Mouse (Mus musculus) adrenal gland (tissue): Measurements from ENCODE around the gene Itgb2.

Experiments
- intact Hi-C: fragments of 180-260 bp; cut with DNase I; formaldehyde crosslinking; loops from one replicate; pipeline ENCODE4 v1.15.1; 2025

Itgb2 gene

DNA sequence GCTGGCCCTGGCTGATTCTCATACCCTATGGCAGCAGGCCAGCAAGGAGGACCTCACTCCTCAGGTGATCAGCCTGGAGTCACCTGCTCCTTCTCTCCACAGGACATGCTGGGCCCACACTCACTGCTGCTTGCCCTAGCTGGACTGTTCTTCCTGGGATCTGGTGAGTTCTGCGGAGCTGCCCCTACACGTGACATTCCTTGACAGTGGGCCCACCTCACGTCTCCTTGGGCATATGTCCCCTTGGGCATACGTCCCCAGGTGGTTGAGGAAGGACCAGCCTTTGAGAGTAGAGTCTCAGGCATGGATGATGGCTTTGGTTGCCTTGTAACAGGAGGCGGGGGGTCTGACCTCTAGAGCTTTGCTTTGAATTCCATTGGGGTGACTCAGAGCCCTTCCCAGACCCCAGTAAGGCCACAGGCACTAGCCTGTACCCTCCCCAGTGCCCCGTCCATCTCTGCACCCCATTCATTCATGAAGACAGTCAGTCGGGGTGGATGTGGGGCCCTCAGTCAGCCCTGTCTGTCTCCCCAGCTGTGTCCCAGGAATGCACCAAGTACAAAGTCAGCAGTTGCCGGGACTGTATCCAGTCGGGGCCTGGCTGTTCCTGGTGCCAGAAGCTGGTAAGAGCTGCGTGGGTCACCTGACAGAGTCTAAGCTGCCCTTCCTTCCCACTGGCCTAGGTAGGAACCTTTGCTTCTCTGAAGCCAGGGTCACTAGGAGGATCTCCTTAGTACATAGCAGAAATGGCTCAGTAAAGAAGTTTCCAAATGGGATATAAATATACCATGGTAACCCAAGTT, 12.0 kb downstream of the Itgb2 start:
- intact Hi-C loops, result no loop called here

DNA sequence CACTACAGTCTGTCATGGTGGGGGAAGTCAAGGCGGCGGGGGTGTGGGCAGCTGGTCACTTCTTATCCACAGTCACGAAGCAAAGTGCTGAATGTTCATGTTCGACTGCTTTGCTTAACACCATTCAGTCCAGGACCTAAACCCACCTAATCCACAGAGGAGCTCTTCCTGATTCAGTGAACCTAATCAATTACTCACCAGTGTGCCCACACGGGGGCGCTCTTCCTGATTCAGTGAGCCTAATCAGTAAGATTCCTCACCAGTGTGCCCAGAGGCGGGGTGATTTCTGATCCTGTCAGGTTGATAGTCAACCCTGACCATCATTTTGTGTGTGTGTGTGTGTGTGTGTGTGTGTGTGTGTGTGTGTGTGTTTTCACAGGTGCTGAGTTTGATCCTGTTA, 13.2 kb downstream of the Itgb2 start:
- intact Hi-C loops, result no loop called here

GRCm38 (mm10) chr10:77544916-77545315, 14.9 kb downstream of the Itgb2 start:
- intact Hi-C loops, result no loop called here

DNA sequence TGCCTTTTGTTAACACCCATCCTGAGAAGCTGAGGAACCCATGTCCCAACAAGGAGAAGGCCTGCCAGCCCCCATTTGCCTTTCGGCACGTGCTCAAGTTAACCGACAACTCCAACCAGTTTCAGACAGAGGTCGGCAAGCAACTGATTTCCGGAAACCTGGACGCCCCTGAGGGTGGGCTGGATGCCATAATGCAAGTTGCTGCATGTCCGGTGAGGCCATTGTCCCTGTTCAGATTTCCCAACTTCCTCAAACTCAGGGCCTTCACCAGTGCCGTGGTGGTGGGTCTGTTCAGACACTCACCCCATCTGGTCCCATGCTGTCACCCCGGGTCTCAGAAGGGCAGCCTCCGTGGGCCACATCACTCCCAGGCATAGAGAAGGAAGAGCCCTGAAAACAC, 18.5 kb downstream of the Itgb2 start:
- intact Hi-C loops, result no loop called here

GRCm38 (mm10) chr10:77550874-77551273, 20.8 kb downstream of the Itgb2 start:
- intact Hi-C loops, result no loop called here

- intact Hi-C loops, result no loop called here
Measured at GRCm38 (mm10) chr10:77552162-77552561, 22.1 kb downstream of the Itgb2 start.

GRCm38 (mm10) chr10:77553285-77553684, 23.2 kb downstream of the Itgb2 start:
- intact Hi-C loops, result no loop called here

GRCm38 (mm10) chr10:77554918-77555317, 24.9 kb downstream of the Itgb2 start:
- intact Hi-C loops, result no loop called here

DNA sequence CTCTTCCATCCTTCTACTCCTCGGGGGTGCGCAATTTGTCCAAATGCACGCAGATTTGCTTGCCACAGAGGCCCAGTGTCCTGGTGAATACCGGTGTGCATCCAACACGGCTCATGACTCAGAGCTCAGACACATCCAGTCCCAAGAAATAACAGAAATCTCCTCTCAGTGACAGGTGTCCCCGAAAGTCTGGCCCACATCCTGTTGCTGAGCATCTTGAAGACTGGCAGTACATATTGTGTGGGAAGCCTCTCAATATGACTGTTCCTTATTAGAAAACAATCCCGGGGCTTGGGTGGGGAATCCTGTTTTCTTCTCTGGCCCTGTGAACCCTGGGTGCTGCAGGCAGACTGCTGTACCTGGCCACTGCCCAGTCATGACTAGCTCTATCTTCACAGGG, 26.6 kb downstream of the Itgb2 start:
- intact Hi-C loops, result no loop called here

- intact Hi-C loops, result no loop called here
Measured at GRCm38 (mm10) chr10:77557641-77558040, 27.6 kb downstream of the Itgb2 start.

DNA sequence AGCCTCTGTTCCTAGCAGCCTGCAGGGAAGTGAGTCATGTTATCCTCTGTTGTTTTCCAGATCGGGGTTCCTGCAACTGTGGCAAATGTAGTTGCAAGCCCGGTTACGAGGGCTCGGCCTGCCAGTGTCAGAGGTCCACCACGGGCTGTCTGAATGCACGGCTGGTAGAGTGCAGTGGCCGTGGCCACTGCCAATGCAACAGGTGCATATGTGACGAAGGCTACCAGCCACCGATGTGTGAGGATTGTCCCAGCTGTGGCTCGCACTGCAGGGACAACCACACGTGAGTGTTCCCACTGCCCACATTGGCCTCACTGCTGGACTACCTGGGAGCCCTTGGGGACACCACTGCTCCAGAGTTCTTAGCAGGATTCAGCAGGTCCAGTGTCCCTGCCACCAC, 30.0 kb downstream of the Itgb2 start:
- intact Hi-C loops, result loop anchor here (5.0 kb wide), 1 partner anchor 273 kb away; no protein-coding TSS in a partner anchor

GRCm38 (mm10) chr10:77560830-77561229, 30.8 kb downstream of the Itgb2 start:
- intact Hi-C loops, result loop anchor here (5.0 kb wide), 1 partner anchor 274 kb away; no protein-coding TSS in a partner anchor

DNA sequence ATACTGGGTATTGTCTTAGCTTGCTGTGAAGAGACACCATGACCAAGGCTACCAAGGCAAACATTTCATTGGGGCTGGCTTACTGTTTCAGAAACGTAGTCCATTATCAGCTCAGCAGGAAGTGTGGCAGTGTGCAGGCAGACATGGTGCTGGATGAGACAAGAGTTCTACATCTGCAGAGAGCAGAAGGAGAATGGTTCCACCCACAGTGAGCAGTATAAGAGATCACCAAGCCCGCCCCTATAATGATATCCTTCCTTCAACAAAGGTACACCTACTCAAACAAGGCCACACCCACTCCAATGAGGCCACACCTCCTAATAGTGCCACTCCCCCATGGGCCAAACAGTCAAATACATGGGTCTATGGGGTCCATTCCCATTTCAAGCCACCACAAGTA, 31.5 kb downstream of the Itgb2 start:
- intact Hi-C loops, result loop anchor here (5.0 kb wide), 1 partner anchor 274 kb away; no protein-coding TSS in a partner anchor

DNA sequence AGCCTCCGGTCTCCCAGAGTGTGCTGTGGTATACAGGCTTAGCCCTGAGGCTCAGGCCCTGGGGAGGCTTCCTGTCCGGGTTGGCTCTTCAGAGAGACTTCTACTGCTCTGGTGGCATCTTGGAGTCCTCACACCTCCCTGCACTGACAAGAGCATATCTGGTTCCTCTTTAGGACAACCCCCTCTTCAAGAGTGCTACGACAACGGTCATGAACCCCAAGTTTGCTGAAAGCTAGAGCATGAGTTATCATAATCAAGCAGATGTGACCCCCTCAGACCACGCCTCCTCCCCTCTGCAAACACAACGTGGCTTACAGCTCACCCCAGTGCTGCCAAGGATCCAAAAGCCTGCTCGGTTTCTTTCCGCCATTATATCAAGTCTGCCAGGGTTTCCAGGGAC, 35.0 kb downstream of the Itgb2 start:
- intact Hi-C loops, result no loop called here

DNA sequence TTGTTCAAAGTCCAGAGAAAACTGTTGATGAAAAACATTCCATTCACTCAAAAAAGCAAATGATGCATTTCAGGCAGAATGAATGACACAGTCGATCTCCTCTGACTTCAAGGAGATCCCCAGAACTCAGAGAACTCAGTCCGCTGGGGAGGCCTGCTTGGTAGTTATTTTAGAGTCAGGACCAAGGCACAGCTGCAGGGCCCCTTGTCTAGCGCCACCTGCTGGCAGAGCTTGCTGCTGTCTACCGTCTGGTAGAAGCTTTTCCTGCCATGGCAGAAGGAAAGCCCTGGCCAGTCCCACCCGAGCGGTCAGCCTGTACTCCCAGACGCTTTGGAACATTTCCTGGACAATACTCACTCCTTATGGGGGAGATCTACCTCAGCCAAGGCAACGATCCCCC, 36.6 kb downstream of the Itgb2 start:
- intact Hi-C loops, result loop anchor here (2.0 kb wide), 1 partner anchor 50 kb away; no protein-coding TSS in a partner anchor

DNA sequence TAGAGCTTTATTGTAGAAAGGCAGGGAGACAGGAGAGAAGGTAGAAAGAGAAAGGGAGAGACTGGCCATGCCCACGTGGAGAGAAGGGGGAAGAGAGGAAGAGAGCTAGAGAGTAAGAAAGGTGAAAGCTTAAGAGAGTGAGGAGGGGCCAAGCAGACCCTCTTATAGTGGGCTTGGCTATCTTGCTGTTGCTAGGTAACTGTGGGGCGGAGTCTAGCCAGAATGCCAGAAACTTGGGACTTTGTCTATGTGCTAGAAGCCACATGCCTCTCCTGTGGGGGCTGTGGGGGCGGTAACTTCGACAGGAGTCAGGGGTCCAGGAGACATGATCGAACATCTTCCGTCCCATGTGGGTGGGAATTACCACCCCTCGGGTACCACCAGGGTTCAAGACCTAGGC, 39.4 kb downstream of the Itgb2 start:
- intact Hi-C loops, result no loop called here

- intact Hi-C loops, result no loop called here
Measured at GRCm38 (mm10) chr10:77569973-77570658, 40.1 kb downstream of the Itgb2 start.

- intact Hi-C loops, result no loop called here
Measured at GRCm38 (mm10) chr10:77572225-77572624, 42.2 kb downstream of the Itgb2 start.

DNA sequence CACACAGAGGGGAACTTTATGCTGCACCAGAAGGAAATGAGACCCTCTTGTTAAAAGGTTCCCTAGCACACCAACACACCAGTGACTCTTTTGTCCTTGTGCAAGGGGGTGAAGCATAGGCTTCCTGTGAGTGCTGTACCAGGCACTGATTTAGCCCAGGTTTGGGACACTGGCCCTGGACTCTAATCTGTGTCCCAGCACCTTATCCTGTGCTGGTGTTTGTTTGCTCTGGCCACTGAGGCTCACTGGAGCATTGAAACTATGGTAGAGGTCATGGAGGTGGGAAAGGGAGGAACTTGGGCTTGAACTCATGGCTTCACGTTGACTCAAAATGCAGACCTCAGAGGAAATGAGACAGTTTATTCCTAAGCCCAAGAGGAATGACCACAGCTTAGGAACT, 43.1 kb downstream of the Itgb2 start:
- intact Hi-C loops, result no loop called here

GRCm38 (mm10) chr10:77580027-77580920, 50.2 kb downstream of the Itgb2 start:
- intact Hi-C loops, result no loop called here

GRCm38 (mm10) chr10:77581023-77581407, 51.0 kb downstream of the Itgb2 start:
- intact Hi-C loops, result loop anchor here (1.0 kb wide), 1 partner anchor 25 kb away; the partner anchor contains the start of genes Gm49325 and Sumo3
